Mouse (Mus musculus) limb, embryonic 10.5 days (tissue): ENCODE measurements around the gene Sp4. TPM values are rescaled to one million over a fixed set of nuclear protein-coding genes. Genes with fewer than 3 reads are reported as not detected.

Experiments
- DNase-seq: peaks from one replicate; pipeline ENCODE4 v3.0.0-alpha.2; 2017; ENCODE audit warnings: low spot score
- H3K27ac ChIP-seq: fragments of 300-500 bp; sonication (generic); 2 replicates; pipeline ENCODE4 v1.5.1; 2016; ENCODE audit warnings: mild to moderate bottlenecking
- H3K27me3 ChIP-seq: fragments of 300-500 bp; sonication (generic); 2 replicates; pipeline ENCODE4 v1.6.1; 2016; ENCODE audit warnings: low read depth, mild to moderate bottlenecking; ENCODE audit not compliant: poor library complexity, severe bottlenecking
- H3K36me3 ChIP-seq: fragments of 300-500 bp; sonication (generic); 2 replicates; pipeline ENCODE4 v1.6.1; 2016; ENCODE audit warnings: mild to moderate bottlenecking, moderate library complexity
- H3K4me1 ChIP-seq: fragments of 300-500 bp; sonication (generic); 2 replicates; pipeline ENCODE4 v1.6.1; 2016
- H3K4me3 ChIP-seq: fragments of 300-500 bp; sonication (generic); 2 replicates; pipeline ENCODE4 v1.5.1; 2016; ENCODE audit warnings: mild to moderate bottlenecking, moderate library complexity
- H3K9me3 ChIP-seq: fragments of 300-500 bp; sonication (generic); replicated peaks from 2 replicates; pipeline ENCODE4 v1.6.1; 2016; ENCODE audit warnings: mild to moderate bottlenecking
- WGBS: fragments of 180-500 bp; shearing (Covaris S2); methylation state at CpG from one replicate; pipeline ENCODE4 v1.1.7; 2016; 5-methylcytosine and 5-hydroxymethylcytosine counted together
- polyA plus RNA-seq: library from polyadenylated mRNA; unstranded; fragments of >200 nt; fragmentation: Nextera tagmentation; extraction: Ambion mirVana; gene quantifications from 2 replicates; pipeline ENCODE4 v1.2.1, GENCODE M21; 2016

Sp4 gene
- 10.5 and 16.2 TPM in 2 replicates for polyA plus RNA-seq

- under 1% methylated on average over 64 of the region's 78 CpGs for WGBS
Measured at GRCm38 (mm10) chr12:118301072-118301865, at the start of gene Sp4. TSS of gene Sp4 (minus strand) at chr12:118301440.

GRCm38 (mm10) chr12:118339107-118339506 lies 37.9 kb upstream of the Sp4 start:
- H3K4me1 ChIP-seq = no peaks in the 10 kb centered on the region
- H3K27me3 ChIP-seq = no peaks in the 10 kb centered on the region
- H3K27ac ChIP-seq = no peak overlapping the region
- no peaks in the 10 kb centered on the region for H3K36me3 ChIP-seq
- H3K4me3 ChIP-seq = no peak overlapping the region
- no peaks in the 10 kb centered on the region for H3K9me3 ChIP-seq
- no peak for DNase-seq
- WGBS = 83% methylated on average over 2 of the region's 2 CpGs

More at GRCm38 (mm10) chr12:118301072-118301865, at the start of gene Sp4:
- Histone ChIP-seq H3K4me1 (peaks cover 47% of the 10 kb centered on the region), H3K9me3 (no peaks in the 10 kb centered on the region), H3K36me3 (peaks cover 14% of the 10 kb centered on the region), H3K27ac (peak within 1 kb of the TSS; percentile 95), H3K27me3 (no peaks in the 10 kb centered on the region), H3K4me3 (peak within 1 kb of the TSS; percentile 87)
- DNase-seq = peak; percentile 93

- Histone ChIP-seq H3K36me3 (no peaks in the 10 kb centered on the region), H3K4me3 (no peak overlapping the region), H3K27ac (no peak overlapping the region), H3K9me3 (no peaks in the 10 kb centered on the region), H3K4me1 (no peaks in the 10 kb centered on the region), H3K27me3 (no peaks in the 10 kb centered on the region)
- WGBS = 78% methylated on average over 2 of the region's 2 CpGs
- DNase-seq = no peak
Measured at GRCm38 (mm10) chr12:118338243-118338642, 37.0 kb upstream of the Sp4 start.

GRCm38 (mm10) chr12:118337291-118337690 lies 36.1 kb upstream of the Sp4 start:
- no peaks in the 10 kb centered on the region for H3K9me3 ChIP-seq
- no peaks in the 10 kb centered on the region for H3K27me3 ChIP-seq
- no peaks in the 10 kb centered on the region for H3K4me1 ChIP-seq
- no peak overlapping the region for H3K27ac ChIP-seq
- no peak overlapping the region for H3K4me3 ChIP-seq
- WGBS = 94% methylated on average over 3 of the region's 3 CpGs
- no peak for DNase-seq
- H3K36me3 ChIP-seq = no peaks in the 10 kb centered on the region

- Histone ChIP-seq H3K36me3 (no peaks in the 10 kb centered on the region), H3K4me1 (no peaks in the 10 kb centered on the region), H3K4me3 (no peak overlapping the region), H3K27me3 (no peaks in the 10 kb centered on the region), H3K27ac (no peak overlapping the region), H3K9me3 (no peaks in the 10 kb centered on the region)
- no peak for DNase-seq
- WGBS = 90% methylated on average over 6 of the region's 6 CpGs
Measured at GRCm38 (mm10) chr12:118328739-118329249, 27.6 kb upstream of the Sp4 start.

- Histone ChIP-seq H3K27ac (no peak overlapping the region), H3K36me3 (no peaks in the 10 kb centered on the region), H3K9me3 (no peaks in the 10 kb centered on the region), H3K4me3 (no peak overlapping the region), H3K4me1 (no peaks in the 10 kb centered on the region), H3K27me3 (no peaks in the 10 kb centered on the region)
- WGBS = 92% methylated on average over 2 of the region's 2 CpGs
- no peak for DNase-seq
Measured at GRCm38 (mm10) chr12:118327566-118327965, 26.3 kb upstream of the Sp4 start.

- no peak overlapping the region for H3K27ac ChIP-seq
- no peaks in the 10 kb centered on the region for H3K9me3 ChIP-seq
- no peak for DNase-seq
- H3K27me3 ChIP-seq = no peaks in the 10 kb centered on the region
- H3K4me1 ChIP-seq = no peaks in the 10 kb centered on the region
- no peaks in the 10 kb centered on the region for H3K36me3 ChIP-seq
- H3K4me3 ChIP-seq = no peak overlapping the region
- 93% methylated on average over 2 of the region's 2 CpGs for WGBS
Measured at GRCm38 (mm10) chr12:118326161-118326560, 24.9 kb upstream of the Sp4 start.

GRCm38 (mm10) chr12:118320076-118320475 lies 18.8 kb upstream of the Sp4 start:
- Histone ChIP-seq H3K36me3 (no peaks in the 10 kb centered on the region), H3K27me3 (no peaks in the 10 kb centered on the region), H3K4me3 (no peak overlapping the region), H3K4me1 (no peaks in the 10 kb centered on the region), H3K9me3 (no peaks in the 10 kb centered on the region), H3K27ac (no peak overlapping the region)
- no peak for DNase-seq

- no peaks in the 10 kb centered on the region for H3K4me1 ChIP-seq
- no peaks in the 10 kb centered on the region for H3K27me3 ChIP-seq
- H3K27ac ChIP-seq = no peak overlapping the region
- no peak for DNase-seq
- H3K9me3 ChIP-seq = no peaks in the 10 kb centered on the region
- WGBS = 55% methylated on average over 2 of the region's 2 CpGs
- no peaks in the 10 kb centered on the region for H3K36me3 ChIP-seq
- no peak overlapping the region for H3K4me3 ChIP-seq
Measured at GRCm38 (mm10) chr12:118314477-118314845, 13.2 kb upstream of the Sp4 start.

GRCm38 (mm10) chr12:118313805-118314476 lies 12.7 kb upstream of the Sp4 start:
- H3K27ac ChIP-seq = no peak overlapping the region
- DNase-seq = no peak
- H3K4me1 ChIP-seq = no peaks in the 10 kb centered on the region
- no peaks in the 10 kb centered on the region for H3K27me3 ChIP-seq
- H3K36me3 ChIP-seq = no peaks in the 10 kb centered on the region
- H3K4me3 ChIP-seq = no peak overlapping the region
- 65% methylated on average over 3 of the region's 3 CpGs for WGBS
- H3K9me3 ChIP-seq = no peaks in the 10 kb centered on the region

- Histone ChIP-seq H3K4me3 (no peak overlapping the region), H3K4me1 (peaks cover 26% of the 10 kb centered on the region), H3K27me3 (no peaks in the 10 kb centered on the region), H3K9me3 (no peaks in the 10 kb centered on the region), H3K27ac (no peak overlapping the region), H3K36me3 (peaks cover 11% of the 10 kb centered on the region)
- DNase-seq = no peak
- 91% methylated on average over 3 of the region's 3 CpGs for WGBS
Measured at GRCm38 (mm10) chr12:118303586-118303985, 2.3 kb upstream of the Sp4 start.

GRCm38 (mm10) chr12:118303066-118303465 lies 1.8 kb upstream of the Sp4 start:
- Histone ChIP-seq H3K9me3 (no peaks in the 10 kb centered on the region), H3K4me3 (peak overlapping the region; percentile 87), H3K36me3 (peaks cover 14% of the 10 kb centered on the region), H3K27ac (no peak overlapping the region), H3K4me1 (peaks cover 31% of the 10 kb centered on the region), H3K27me3 (no peaks in the 10 kb centered on the region)
- 93% methylated on average over 5 of the region's 5 CpGs for WGBS
- no peak for DNase-seq
